Mouse (Mus musculus) megakaryocyte, embryonic 14.5 days (primary cell): ENCODE data around the gene Rab13.

ENCODE experiments used
- FLI1 ChIP-seq: IDR thresholded peaks from 2 replicates; pipeline ENCODE4 v1.6.1; 2012; ENCODE audit warnings: low read length, inconsistent platforms, mixed read lengths
- GATA1 ChIP-seq: IDR thresholded peaks from 3 replicates; pipeline ENCODE4 v1.6.1; 2012; ENCODE audit warnings: mixed read lengths, low read length, inconsistent platforms, borderline replicate concordance

DNA sequence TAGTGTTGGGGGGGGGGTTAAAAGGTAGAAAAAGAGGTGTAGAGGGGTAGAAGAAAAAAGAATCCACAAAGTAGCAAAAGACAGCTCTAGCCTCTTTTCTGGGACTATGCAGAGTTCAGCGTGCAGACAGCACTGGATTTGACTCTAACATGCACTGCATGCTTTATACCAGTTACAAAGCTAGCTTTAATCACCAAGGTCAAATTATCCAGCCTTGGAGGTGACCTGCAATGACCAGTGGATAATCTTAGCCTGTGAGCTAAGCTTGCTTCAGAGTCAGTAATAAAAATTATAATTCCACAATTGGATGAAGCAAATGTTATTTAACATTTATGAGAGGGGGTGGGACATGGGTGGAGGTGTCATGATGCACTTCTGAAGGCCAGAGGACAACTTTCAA lies 17.9 kb upstream of the Rab13 start:
- TF ChIP-seq GATA1 (no peak), FLI1 (no peak)
